Mouse (Mus musculus) gastrocnemius, postnatal 4 days (tissue): ENCODE data around the gene Efna2. TPM values are rescaled to one million over a fixed set of nuclear protein-coding genes. Genes with fewer than 3 reads are reported as not detected.
A peak's percentile ranks its signal among the peaks of the same experiment; 100 is the strongest.

Experiments
- DNase-seq, 2 experiments: peaks; one replicate each; pipeline ENCODE4 v3.0.0; 2021 to 2022; ENCODE audit warnings: low spot score in 2 of 2, mixed read lengths in 2 of 2
- long read RNA-seq, 2 experiments: library from polyadenylated mRNA; stranded (forward); transcript quantifications; one replicate each; pipeline ENCODE4 v2.0.0; 2021
- total RNA-seq, 2 experiments: library from RNA; stranded (reverse); gene quantifications; 2 replicates each; pipeline ENCODE4 v1.2.3; 2021

Gene Efna2
- 1 to 10 TPM; 3.5 to 3.7 TPM for total RNA-seq
- long read RNA-seq, experiment 1, transcript Efna2-201 (4 exons, 2,131 nt) = major isoform, 8 of 9 reads
- long read RNA-seq, experiment 1, partial matches to known transcripts = 1 of 9 reads
- long read RNA-seq, experiment 1, other reads (novel, unspliced or antisense) = 0 of 9 reads
- long read RNA-seq, experiment 2, transcript Efna2-201 (4 exons, 2,131 nt) = major isoform, 8 of 9 reads
- long read RNA-seq, experiment 2, partial matches to known transcripts = 1 of 9 reads
- long read RNA-seq, experiment 2, other reads (novel, unspliced or antisense) = 0 of 9 reads

GRCm38 (mm10) chr10:80179068-80180051 is at the start of gene Efna2:
Efna2 (plus strand) TSS chr10:80179482.
- DNase-seq = no peak

DNA sequence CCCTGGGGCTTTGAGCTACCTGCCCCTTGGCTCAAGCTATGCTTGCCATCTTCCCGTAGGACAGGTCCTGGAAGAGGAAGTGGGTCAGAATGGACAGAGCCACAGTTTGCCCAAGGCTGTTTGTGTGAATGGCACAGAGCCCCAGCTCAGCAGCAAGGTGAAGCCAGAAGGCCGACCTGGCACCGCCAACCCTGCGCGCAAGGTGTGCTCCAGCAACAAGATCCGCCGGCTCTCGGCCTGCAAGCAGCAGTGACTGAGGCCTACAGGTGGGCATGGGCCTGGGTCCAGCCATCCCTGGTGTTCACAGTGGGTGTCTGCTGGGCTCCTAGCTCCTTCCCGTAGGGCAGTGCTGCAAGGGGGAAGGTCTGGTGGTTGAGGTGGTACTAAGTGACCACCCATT is 49.4 kb upstream of the Efna2 start:
- DNase-seq = no peak

- DNase-seq = no peak
Measured at GRCm38 (mm10) chr10:80130403-80131031, 48.8 kb upstream of the Efna2 start.

GRCm38 (mm10) chr10:80131316-80131951 is 47.8 kb upstream of the Efna2 start:
- DNase-seq = no peak

GRCm38 (mm10) chr10:80131952-80132350 is 47.3 kb upstream of the Efna2 start:
- DNase-seq = no peak

DNA sequence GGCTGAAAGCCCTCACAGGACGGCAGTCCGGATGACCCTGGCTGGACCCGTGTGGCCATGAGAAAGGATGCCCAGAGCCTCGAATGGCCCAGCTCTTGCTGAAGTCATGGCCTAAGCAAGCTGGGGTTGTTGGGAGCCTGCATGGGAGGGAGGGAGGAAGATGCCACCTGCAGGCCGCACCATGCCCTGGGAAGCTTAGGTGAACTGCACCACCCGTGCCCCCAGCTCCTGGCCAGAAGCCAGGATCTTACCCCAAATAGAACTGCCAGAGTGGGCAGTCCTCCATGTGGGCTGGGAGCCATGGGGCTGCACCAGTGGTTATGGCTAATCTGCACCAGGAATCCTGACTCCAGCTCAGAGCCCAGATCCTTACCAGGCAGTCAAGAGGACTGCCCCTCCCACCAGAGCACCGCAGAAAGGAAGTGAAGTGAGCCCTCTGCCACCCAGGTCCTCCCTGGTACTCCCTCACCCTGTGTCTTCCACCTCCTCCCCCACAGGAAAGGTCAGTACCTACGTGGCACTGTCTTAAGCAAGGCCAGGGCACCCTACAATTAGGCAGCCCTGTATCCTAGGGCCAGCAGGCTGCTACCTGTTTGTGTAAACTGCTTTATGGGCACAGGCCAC is 45.9 kb upstream of the Efna2 start:
- DNase-seq = no peak

DNA sequence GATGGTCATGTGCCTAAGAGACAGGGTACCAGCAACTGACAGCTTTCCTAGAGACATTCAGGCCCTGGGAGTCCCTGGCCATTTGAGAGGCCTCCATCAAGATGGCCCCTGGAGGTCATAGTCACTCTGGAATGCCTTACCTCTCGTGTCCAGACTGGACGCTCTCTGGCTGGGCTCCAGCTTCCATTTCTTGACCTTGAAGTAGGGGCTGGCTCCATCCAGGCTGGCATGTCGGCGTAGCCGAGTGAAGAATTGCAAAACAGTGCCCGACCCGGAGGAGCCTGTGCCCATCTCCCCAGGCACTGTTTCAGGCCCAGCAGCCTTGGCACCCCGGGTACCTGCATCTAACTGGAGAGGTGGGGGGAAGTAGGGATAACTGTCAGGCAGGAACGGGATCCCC is 44.9 kb upstream of the Efna2 start:
- no peak for DNase-seq

DNA sequence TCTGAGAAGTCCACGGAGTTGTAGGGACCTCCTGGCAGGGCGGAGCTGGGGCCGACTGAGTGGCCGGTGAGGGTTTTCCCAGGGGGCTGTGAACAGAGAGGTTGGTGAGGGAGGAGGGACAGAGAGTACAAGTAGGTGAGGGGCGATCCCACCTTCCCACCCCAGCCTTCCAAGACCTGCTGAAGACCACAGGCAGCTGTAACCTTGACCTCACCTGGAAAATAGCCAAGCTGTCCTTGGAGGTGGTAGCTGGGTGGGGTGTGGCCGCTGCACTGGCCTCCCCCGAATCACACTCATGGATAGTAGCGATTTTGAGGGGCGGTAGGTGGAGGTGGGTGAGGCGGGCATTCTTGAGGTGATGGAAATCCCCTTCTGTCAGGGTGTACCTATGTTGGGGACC is 44.1 kb upstream of the Efna2 start:
- DNase-seq = no peak

DNA sequence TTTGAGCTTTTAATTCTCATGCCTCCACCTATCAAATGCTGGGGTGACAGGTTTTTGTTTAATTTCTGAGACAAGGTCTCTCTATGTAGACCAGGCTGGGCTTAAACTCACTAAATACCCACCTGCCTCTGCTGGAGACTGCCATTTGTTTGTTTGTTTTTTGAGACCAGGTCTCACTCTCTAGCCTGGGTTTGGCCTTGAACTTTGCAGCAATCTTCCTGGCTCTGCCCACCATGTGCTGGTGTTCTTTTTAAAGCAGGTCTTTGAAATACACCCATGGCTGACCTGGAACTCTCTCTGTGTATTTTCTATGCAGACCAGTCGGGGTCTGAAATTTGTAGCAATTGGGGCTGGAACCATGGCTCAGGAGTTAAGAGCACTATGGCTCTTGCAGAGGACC is 43.6 kb upstream of the Efna2 start:
- DNase-seq = no peak

DNA sequence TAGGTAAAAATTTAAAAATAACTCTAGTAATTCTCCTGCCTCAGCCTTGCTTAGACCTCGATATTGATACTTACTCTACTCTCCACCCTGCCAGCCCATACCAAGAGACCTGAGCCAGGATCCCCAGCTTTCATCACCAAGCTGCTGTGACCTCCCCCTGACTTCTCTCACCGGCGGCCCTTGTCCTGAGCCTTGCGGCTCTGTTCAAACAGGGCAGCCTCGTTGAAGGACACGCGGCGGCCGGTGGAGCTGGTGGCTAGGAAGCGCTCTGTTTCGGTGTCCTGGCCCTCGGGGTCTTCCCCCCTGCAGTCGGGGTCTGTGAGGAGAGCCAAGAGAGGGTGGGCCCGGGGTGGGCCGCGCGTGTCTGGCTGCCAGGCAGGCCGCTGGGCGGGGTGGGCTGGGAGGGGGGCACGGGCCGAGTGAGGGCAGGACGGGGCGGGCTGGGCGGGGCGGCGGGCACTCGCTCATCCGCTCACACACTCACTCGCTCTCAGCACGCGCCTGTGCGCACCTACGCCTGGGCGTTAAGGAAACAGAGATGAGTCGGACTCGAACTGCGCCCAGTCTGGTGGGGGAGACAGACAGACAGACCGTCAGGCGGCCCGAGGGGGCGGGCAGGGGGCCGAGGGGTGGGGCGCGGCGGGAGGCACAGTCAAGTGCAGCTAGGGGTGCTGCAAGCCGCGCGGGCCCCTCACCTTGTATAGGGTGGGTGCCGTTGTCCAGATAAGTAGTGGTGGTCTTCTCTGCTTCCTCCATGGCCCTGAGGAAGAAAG is 42.9 kb upstream of the Efna2 start:
- DNase-seq = no peak

DNA sequence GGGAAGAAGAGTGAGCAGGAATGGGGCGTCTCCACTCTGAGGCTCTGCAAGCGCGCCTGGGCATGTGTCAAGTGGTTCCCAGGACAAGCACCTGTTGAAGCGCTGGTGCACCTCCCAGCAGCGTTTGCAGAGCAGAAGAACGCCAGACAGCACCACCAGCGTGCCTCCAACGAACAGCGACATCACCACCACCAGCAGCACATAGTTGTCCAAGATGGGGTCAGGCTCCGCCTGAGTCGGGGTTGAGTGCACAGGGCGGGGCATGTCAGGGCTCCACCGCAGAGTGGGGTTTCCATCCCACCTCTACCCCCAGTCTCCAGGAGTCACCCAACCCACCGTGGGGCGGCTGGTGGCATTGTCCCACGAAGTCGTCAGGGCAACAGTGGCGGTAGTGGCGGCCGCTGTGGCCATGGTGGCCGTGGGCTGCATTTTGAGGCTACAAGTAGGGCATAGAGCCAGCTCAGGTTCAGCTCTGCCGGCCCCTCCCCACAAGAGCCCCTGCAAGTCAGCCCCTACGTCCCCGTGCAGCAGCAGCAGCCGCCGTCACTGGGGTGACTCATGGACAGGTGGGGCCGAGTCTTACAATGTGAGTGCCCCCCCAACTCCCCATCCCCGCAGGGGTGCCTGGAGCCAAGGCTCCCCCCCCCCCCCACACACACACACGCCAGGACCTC is 42.2 kb upstream of the Efna2 start:
- no peak for DNase-seq

DNA sequence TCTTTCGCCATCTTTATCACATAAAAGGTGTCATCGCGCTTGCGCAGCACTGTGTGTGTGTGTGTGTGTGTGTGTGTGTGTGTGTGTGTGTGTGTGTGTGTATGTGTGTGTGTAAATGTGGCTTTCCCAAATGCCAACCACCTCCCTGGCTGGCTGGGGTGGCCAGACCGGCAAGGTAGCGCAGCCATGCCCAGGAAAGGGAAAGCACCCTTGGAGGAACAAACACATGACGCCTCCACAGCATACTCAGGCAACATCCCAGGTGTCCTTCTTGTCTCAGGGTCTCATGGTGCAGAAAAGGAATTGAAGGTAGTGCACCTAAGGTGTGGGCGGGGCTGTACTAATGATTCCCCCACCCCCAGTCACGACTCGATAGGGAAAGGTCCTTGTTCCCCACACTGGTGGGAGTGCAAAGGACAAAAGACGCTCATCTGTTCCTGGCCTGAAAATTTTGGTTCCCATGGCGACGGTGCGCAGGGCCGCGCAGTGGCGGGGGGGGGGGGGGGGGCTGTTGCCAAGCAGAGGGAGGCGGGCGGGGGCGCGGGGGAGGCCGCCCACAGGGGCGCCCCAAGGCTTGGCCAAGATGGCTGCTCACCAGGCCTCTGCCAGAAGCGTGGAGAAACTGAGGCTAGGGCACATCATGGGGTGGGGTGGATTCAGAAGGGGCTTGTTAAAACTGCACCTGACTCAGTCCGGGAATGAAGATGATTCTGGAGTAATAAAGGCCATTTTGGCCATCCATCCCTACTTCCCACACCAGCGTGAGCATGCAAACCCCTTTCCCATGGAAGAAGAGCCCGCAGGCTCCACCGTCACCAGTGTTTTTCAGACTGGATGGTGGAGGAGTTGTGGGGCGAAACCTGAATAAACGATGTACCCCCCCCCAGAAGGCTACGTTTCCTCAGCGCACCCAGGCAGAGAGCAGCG is 41.4 kb upstream of the Efna2 start:
- DNase-seq = no peak

DNA sequence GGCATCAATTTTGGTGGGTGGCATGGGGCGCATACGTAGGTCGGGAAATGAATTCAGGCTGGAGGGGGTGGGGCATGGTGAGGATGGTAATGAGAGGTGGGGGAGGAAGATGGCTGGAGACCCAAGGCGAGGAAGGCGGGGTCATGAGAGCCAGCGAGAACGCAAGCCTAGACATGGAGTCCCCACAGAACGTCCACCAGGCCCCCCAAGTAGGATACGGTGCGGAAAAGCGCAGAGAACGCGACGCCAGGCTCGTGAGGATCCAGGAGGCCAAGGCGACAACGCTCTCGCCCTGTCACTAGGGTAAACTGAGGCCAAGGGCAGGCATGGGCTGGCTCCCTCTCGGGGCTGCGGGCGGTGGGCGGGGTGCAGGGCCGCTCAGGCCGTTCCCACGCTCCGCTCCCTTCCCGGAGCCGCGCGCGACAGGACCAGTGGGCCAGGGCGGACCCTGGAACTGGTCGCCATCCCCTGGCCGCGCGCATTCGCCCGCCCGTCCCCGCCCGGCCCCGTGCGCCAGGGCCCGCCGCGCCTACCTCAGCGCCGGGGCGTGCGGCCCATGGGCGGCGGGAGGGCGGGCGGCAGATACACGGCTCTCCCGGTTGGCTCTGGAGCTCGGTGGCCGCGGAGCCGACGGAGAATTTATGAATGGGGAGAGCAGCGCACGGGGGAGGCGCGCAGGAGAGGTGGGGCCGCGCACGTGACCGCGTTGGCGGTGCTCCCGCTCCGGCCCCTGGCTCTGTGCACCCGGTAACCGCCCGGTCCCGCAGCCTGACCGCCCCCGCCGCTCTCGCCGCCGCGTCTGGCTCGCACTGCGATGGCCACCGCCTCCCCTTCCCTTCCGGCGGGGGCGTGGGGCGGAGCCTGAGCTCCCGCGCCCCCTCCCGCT is 40.5 kb upstream of the Efna2 start, which contains the start of gene Atp5d:
Gene Atp5d (plus strand): TSS at position 80 of the 886 bp plus-strand sequence.
- no peak for DNase-seq

- no peak for DNase-seq
Measured at GRCm38 (mm10) chr10:80139439-80139775, 39.9 kb upstream of the Efna2 start.

GRCm38 (mm10) chr10:80139975-80140665 is 39.2 kb upstream of the Efna2 start:
- DNase-seq = no peak

DNA sequence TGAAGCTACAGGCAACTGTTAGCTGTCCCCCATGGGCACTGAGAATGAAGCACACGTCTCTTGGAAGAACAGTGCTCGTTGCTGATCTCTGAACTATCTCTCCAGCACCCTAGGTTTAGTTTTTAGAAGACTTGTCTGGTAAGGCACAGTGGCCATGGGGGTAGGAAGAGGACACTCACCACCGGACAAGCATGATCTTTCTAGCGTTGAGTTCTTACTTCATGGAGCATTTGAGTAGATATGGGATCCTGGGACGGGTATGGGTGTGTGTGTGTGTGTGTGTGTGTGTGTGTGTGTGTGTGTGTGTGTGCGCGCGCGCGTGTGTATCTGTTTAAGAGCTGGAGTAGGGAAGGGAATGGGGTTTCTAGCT is 38.6 kb upstream of the Efna2 start, which contains the start of gene Cbarp:
Gene Cbarp (minus strand): TSS at position 170 of the 370 bp plus-strand sequence.
- DNase-seq = no peak

DNA sequence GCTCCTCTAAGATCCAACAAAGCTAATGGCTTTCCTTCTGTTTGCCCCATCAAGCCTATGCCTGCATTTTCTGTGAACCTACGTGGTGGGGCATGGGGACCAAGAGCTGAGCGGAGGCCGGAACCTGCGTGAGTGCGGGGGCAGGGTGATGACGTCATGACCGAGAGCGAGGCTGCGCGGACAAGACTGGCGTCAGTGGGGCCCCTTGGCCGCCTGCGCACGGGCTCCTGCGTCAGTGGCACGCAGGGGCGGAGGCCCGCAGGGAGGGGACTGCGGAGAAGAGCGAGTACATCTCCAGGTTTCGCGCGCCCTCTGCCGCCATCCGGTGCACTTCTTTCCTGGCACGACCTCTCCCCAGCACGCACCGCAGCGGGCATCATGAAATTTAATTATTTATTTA is 38.0 kb upstream of the Efna2 start:
- peak; percentile 80 to 88 for DNase-seq
